Mouse (Mus musculus): ENCODE data around the gene Tmed1. TPM values are rescaled to one million over a fixed set of nuclear protein-coding genes. Genes with fewer than 3 reads are reported as not detected.
A peak's percentile ranks its signal among the peaks of the same experiment; 100 is the strongest.

Tmed1 gene
- total and polyA plus RNA-seq, 2 experiments = 19.2 to 26.5 TPM

- DNase-seq (ENCODE audit: extremely low read depth, low read depth, low spot score) = no peak
- H3K36me3 ChIP-seq (ENCODE audit: control insufficient read depth, insufficient read depth, low read length) = no peaks in the 10 kb centered on the region
- no peak overlapping the region for H3K4me3 ChIP-seq (ENCODE audit: insufficient read depth, low read depth, low read length)
- H3K27me3 ChIP-seq (ENCODE audit: control insufficient read depth, insufficient read depth, low read length) = no peaks in the 10 kb centered on the region
- peaks cover 15% of the 10 kb centered on the region; the same call in 1 of the 2 replicates for H3K79me2 ChIP-seq (ENCODE audit: control insufficient read depth, insufficient read depth, low read length)
- TF ChIP-seq CTCF (IDR thresholded peaks at IDR 0.05; ENCODE audit: low read depth, low read length) (no peak), POLR2A (IDR thresholded peaks at IDR 0.05; ENCODE audit: extremely low read depth, insufficient read depth, low read length) (no peak)
- H3K27ac ChIP-seq (replicated peaks; ENCODE audit: insufficient read depth, low read depth, low read length) = no peak overlapping the region
- no peak overlapping the region for H3K9ac ChIP-seq (ENCODE audit: low read depth, low read length)
- 93% methylated on average over 6 of the region's 6 CpGs for WGBS
- 0 out of 2 replicates have a peak, but pooled peaks cover 2% of the 10 kb centered on the region for H3K4me1 ChIP-seq (ENCODE audit: control insufficient read depth, insufficient read depth, low read length)
Measured at GRCm38 (mm10) chr9:21555198-21555742, 45.2 kb upstream of the Tmed1 start.

GRCm38 (mm10) chr9:21553607-21554273 lies 43.7 kb upstream of the Tmed1 start:
- Histone ChIP-seq H3K36me3 (ENCODE audit: control insufficient read depth, insufficient read depth, low read length) (no peaks in the 10 kb centered on the region), H3K27ac (replicated peaks; ENCODE audit: insufficient read depth, low read depth, low read length) (no peak overlapping the region), H3K79me2 (ENCODE audit: control insufficient read depth, insufficient read depth, low read length) (peaks cover 21% of the 10 kb centered on the region; the same call in 1 of the 2 replicates), H3K4me1 (ENCODE audit: control insufficient read depth, insufficient read depth, low read length) (0 out of 2 replicates have a peak, but pooled peaks cover 2% of the 10 kb centered on the region), H3K4me3 (ENCODE audit: insufficient read depth, low read depth, low read length) (no peak overlapping the region), H3K27me3 (ENCODE audit: control insufficient read depth, insufficient read depth, low read length) (no peaks in the 10 kb centered on the region), H3K9ac (ENCODE audit: low read depth, low read length) (no peak overlapping the region)
- WGBS = 83% methylated on average over 6 of the region's 6 CpGs
- TF ChIP-seq CTCF (IDR thresholded peaks at IDR 0.05; ENCODE audit: low read depth, low read length) = no peak
- TF ChIP-seq POLR2A (IDR thresholded peaks at IDR 0.05; ENCODE audit: extremely low read depth, insufficient read depth, low read length) = no peak
- no peak for DNase-seq (ENCODE audit: extremely low read depth, low read depth, low spot score)

- H3K9ac ChIP-seq (ENCODE audit: low read depth, low read length) = no peak overlapping the region
- TF ChIP-seq POLR2A (IDR thresholded peaks at IDR 0.05; ENCODE audit: extremely low read depth, insufficient read depth, low read length) (no peak), CTCF (IDR thresholded peaks at IDR 0.05; ENCODE audit: low read depth, low read length) (no peak)
Measured at GRCm38 (mm10) chr9:21551049-21551448, 41.0 kb upstream of the Tmed1 start.

GRCm38 (mm10) chr9:21547075-21547941 lies 37.3 kb upstream of the Tmed1 start:
- peaks cover 10% of the 10 kb centered on the region; the same call in 1 of the 2 replicates for H3K79me2 ChIP-seq (ENCODE audit: control insufficient read depth, insufficient read depth, low read length)
- peak; percentile 29 for DNase-seq (ENCODE audit: extremely low read depth, low read depth, low spot score)
- H3K27ac ChIP-seq (replicated peaks; ENCODE audit: insufficient read depth, low read depth, low read length) = peak overlapping the region; percentile 62
- WGBS = under 1% methylated on average over 60 of the region's 66 CpGs
- no peaks in the 10 kb centered on the region for H3K36me3 ChIP-seq (ENCODE audit: control insufficient read depth, insufficient read depth, low read length)
- H3K4me1 ChIP-seq (ENCODE audit: control insufficient read depth, insufficient read depth, low read length) = peaks cover 2% of the 10 kb centered on the region
- peak overlapping the region; percentile 98 for H3K9ac ChIP-seq (ENCODE audit: low read depth, low read length)
- peak overlapping the region; percentile 96 for H3K4me3 ChIP-seq (ENCODE audit: insufficient read depth, low read depth, low read length)
- no peaks in the 10 kb centered on the region for H3K27me3 ChIP-seq (ENCODE audit: control insufficient read depth, insufficient read depth, low read length)
- TF ChIP-seq POLR2A (IDR thresholded peaks at IDR 0.05; ENCODE audit: extremely low read depth, insufficient read depth, low read length) (no peak), CTCF (IDR thresholded peaks at IDR 0.05; ENCODE audit: low read depth, low read length) (0 out of 2 replicates have a peak, but pooled peaks have one; percentile 16)

More at GRCm38 (mm10) chr9:21551049-21551448, 41.0 kb upstream of the Tmed1 start:
- Histone ChIP-seq H3K79me2 (ENCODE audit: control insufficient read depth, insufficient read depth, low read length) (peaks cover 10% of the 10 kb centered on the region; the same call in 1 of the 2 replicates), H3K27me3 (ENCODE audit: control insufficient read depth, insufficient read depth, low read length) (no peaks in the 10 kb centered on the region), H3K27ac (replicated peaks; ENCODE audit: insufficient read depth, low read depth, low read length) (no peak overlapping the region), H3K4me3 (ENCODE audit: insufficient read depth, low read depth, low read length) (no peak overlapping the region), H3K4me1 (ENCODE audit: control insufficient read depth, insufficient read depth, low read length) (no peaks in the 10 kb centered on the region; the same call in 1 of the 2 replicates), H3K36me3 (ENCODE audit: control insufficient read depth, insufficient read depth, low read length) (no peaks in the 10 kb centered on the region)
- WGBS = 88% methylated on average over 2 of the region's 2 CpGs
- DNase-seq (ENCODE audit: extremely low read depth, low read depth, low spot score) = no peak

- peak within 1 kb of the TSS; percentile 96 for H3K4me3 ChIP-seq (ENCODE audit: insufficient read depth, low read depth, low read length)
- H3K79me2 ChIP-seq (ENCODE audit: control insufficient read depth, insufficient read depth, low read length) = peaks cover 10% of the 10 kb centered on the region; the same call in 1 of the 2 replicates
- no peak for DNase-seq (ENCODE audit: extremely low read depth, low read depth, low spot score)
- TF ChIP-seq POLR2A (IDR thresholded peaks at IDR 0.05; ENCODE audit: extremely low read depth, insufficient read depth, low read length) = no peak
- peak; percentile 65 for TF ChIP-seq CTCF (IDR thresholded peaks at IDR 0.05; ENCODE audit: low read depth, low read length)
- peak within 1 kb of the TSS; percentile 98 for H3K9ac ChIP-seq (ENCODE audit: low read depth, low read length)
- H3K27ac ChIP-seq (replicated peaks; ENCODE audit: insufficient read depth, low read depth, low read length) = peak within 1 kb of the TSS; percentile 75
- no peaks in the 10 kb centered on the region for H3K27me3 ChIP-seq (ENCODE audit: control insufficient read depth, insufficient read depth, low read length)
- no peaks in the 10 kb centered on the region for H3K36me3 ChIP-seq (ENCODE audit: control insufficient read depth, insufficient read depth, low read length)
- 10% methylated on average over 52 of the region's 52 CpGs for WGBS
- H3K4me1 ChIP-seq (ENCODE audit: control insufficient read depth, insufficient read depth, low read length) = peaks cover 2% of the 10 kb centered on the region
Measured at GRCm38 (mm10) chr9:21546789-21547074, 36.7 kb upstream of the Tmed1 start, which contains the start of gene Carm1. Gene Carm1 (plus strand): TSS chr9:21546894.

Data from liver, adult 2 months (tissue).